Mouse (Mus musculus) stomach, embryonic 14.5 days (tissue): Measurements from ENCODE around the gene A530032D15Rik. TPM values are rescaled to one million over a fixed set of nuclear protein-coding genes. Genes with fewer than 3 reads are reported as not detected.
"Not testable (repeated sequence)": the region's sequence is repeated elsewhere in the genome, so short reads cannot be mapped to it uniquely, and the experiment has no call there.

Source experiments
- ATAC-seq: fragments of 200-750 bp; cut with Nextera tagmentation; 2 replicates; pipeline ENCODE4 v1.8.0; 2017; ENCODE audit warnings: low read depth, moderate TSS enrichment; ENCODE audit not compliant: insufficient number of reproducible peaks, insufficient read depth, low FRiP score
- H3K27ac ChIP-seq: fragments of 300-500 bp; sonication (generic); 2 replicates; pipeline ENCODE4 v1.5.1; 2014; ENCODE audit warnings: mild to moderate bottlenecking, low read length, moderate library complexity, mixed read lengths
- H3K27me3 ChIP-seq: fragments of 300-500 bp; sonication (generic); 2 replicates; pipeline ENCODE4 v1.6.1; 2014; ENCODE audit warnings: low read length, control low read depth, mixed read lengths; ENCODE audit not compliant: control insufficient read depth, insufficient read depth
- H3K36me3 ChIP-seq: fragments of 300-500 bp; sonication (generic); 2 replicates; pipeline ENCODE4 v1.6.1; 2014; ENCODE audit warnings: mild to moderate bottlenecking, control low read depth, low read length, moderate library complexity, mixed read lengths; ENCODE audit not compliant: control insufficient read depth, insufficient read depth
- H3K4me1 ChIP-seq: fragments of 300-500 bp; sonication (generic); 2 replicates; pipeline ENCODE4 v1.6.1; 2014; ENCODE audit warnings: low read length, control low read depth, mixed read lengths; ENCODE audit not compliant: control insufficient read depth, insufficient read depth
- H3K4me2 ChIP-seq: fragments of 300-500 bp; sonication (generic); replicated peaks from 2 replicates; pipeline ENCODE4 v1.6.1; 2014; ENCODE audit warnings: low read depth, low read length, control low read depth
- H3K4me3 ChIP-seq: fragments of 300-500 bp; sonication (generic); 2 replicates; pipeline ENCODE4 v1.5.1; 2014; ENCODE audit warnings: low read depth, low read length, control low read depth
- H3K9ac ChIP-seq: fragments of 300-500 bp; sonication (generic); replicated peaks from 2 replicates; pipeline ENCODE4 v1.6.1; 2014; ENCODE audit warnings: low read depth, mild to moderate bottlenecking, control low read depth, low read length, moderate library complexity, mixed read lengths
- H3K9me3 ChIP-seq: fragments of 300-500 bp; sonication (generic); 2 replicates; pipeline ENCODE4 v1.6.1; 2016; ENCODE audit warnings: low read depth, low read length, control low read depth; ENCODE audit not compliant: control insufficient read depth
- WGBS: fragments of 180-500 bp; shearing (Covaris S2); extraction: QIAGEN DNeasy Blood & Tissue Kit; methylation state at CpG from one replicate; pipeline ENCODE4 v1.1.7; 2014; 5-methylcytosine and 5-hydroxymethylcytosine counted together
- polyA plus RNA-seq: library from polyadenylated mRNA; unstranded; fragments of >200 nt; fragmentation: Nextera tagmentation; extraction: Ambion mirVana; gene quantifications from 2 replicates; pipeline ENCODE4 v1.2.1, GENCODE M21; 2014

A530032D15Rik gene
- polyA plus RNA-seq: not detected in 2 replicates

DNA sequence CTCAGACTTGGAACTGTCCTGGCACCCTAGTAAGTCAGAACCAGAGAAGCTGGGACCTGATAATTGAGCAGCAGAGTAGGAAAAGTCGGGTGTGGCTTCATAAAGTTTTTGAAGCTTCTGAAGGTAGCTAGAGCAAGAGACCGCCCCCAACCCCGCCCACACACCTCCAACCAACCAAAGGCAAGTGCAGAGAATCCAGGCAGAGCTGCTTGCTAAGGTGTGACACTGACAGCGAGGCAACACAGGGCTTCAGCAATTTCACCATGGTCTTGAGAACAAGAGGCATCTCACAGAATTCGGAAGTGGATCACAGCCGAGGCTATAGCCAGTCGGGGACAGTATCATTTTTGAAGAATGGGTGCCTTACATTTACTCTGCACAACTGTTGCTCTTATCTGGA, at the start of gene A530032D15Rik:
Gene A530032D15Rik, minus strand, starts transcription at position 101 of the 400 bp plus-strand sequence.
- H3K4me3 ChIP-seq, H3K9ac ChIP-seq, H3K4me2 ChIP-seq, H3K36me3 ChIP-seq, H3K27ac ChIP-seq, H3K4me1 ChIP-seq, H3K9me3 ChIP-seq, ATAC-seq, H3K27me3 ChIP-seq: not testable (repeated sequence)
- WGBS: no CpG with 5 or more reads among the region's 7 CpGs

DNA sequence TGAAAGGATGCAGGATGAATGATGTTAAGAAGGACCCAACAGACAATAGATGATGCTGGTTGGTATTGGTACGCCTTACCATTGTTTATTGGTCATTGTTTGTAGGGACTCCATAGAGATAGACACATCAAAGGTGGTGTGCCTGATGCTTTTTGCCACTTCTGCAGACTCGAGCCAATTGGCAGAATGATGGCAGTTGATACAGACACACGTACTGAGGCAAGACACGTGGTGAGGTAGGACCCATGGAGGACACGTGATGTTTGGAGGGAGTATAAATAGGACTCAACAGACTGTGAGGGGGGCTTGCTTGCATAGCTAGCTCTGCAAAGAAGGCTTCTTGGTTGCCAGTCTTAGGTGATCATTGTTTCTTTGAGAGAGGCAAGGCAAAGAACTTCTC, 45.5 kb upstream of the A530032D15Rik start:
- ATAC-seq, H3K4me2 ChIP-seq, H3K36me3 ChIP-seq, H3K4me1 ChIP-seq, H3K9me3 ChIP-seq, H3K9ac ChIP-seq, H3K27ac ChIP-seq, H3K4me3 ChIP-seq, H3K27me3 ChIP-seq: not testable (repeated sequence)
- 76% methylated on average over 4 of the region's 5 CpGs for WGBS

DNA sequence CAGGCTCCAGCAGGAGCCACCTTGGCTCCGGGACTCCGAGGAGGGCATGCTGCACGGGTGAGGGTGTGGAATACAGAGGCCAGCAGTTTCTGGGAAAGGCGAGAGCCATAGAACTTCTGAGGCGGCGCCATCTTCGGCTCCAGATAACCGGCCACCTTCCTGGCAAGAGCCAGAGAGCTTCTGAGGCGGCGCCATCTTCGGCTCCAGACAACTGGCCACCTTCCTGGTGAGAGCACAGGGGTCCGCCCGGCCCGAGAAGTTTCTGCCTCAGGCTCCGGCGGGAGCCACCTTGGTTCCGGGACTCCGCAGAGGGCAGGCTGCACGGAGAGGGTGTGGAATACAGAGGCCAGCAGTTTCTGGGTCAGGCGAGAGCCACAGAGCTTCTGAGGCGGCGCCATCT, 24.0 kb upstream of the A530032D15Rik start:
- H3K36me3 ChIP-seq, H3K4me1 ChIP-seq, H3K4me3 ChIP-seq, H3K27me3 ChIP-seq, H3K9me3 ChIP-seq, H3K27ac ChIP-seq, H3K9ac ChIP-seq, H3K4me2 ChIP-seq, ATAC-seq: not testable (repeated sequence)
- 88% methylated on average over 22 of the region's 22 CpGs for WGBS

DNA sequence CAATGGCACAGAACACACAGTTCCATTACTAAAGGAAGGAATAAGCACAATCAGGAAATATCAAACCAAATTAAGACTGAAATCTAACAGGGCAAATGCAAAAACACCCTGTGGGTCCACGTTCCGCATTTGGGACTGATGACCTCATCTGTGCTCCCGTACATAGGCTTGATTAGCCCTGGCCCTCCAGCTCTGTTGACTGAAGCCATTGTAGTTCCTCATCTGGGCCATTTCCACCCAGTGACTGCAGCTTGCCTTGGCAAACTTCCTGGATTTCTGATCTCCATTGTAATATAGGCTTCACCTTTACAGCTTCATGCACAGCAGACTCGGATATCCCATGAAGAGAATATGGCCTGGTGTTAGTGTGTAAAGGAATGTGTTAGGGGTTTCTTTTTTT, 12.2 kb upstream of the A530032D15Rik start:
- not testable (repeated sequence) for H3K9ac ChIP-seq, H3K4me3 ChIP-seq, ATAC-seq, H3K27ac ChIP-seq, H3K4me1 ChIP-seq, H3K9me3 ChIP-seq, H3K27me3 ChIP-seq, H3K36me3 ChIP-seq, H3K4me2 ChIP-seq
- WGBS: 88% methylated on average over 4 of the region's 4 CpGs

DNA sequence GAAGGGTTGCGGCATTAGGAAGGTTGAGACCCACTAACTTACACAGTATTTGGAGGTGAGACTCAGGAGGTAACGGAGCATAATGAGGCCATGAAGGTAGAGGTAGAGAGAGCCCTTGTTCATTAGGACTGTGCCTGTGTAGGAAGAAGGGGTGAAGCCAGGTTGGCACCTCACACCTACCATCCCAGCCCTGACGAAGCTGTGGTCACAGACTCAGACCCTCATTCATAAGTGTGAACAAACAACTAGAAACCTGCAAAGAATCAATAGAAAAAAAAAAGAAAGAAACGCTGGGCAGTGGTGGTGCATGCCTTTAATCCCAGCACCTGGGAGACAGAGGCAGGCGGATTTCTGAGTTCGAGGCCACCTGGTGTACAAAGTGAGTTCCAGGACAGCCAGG, 8.7 kb upstream of the A530032D15Rik start:
- H3K4me1 ChIP-seq, H3K9me3 ChIP-seq, H3K27ac ChIP-seq, H3K4me2 ChIP-seq, ATAC-seq, H3K4me3 ChIP-seq, H3K9ac ChIP-seq, H3K27me3 ChIP-seq, H3K36me3 ChIP-seq: not testable (repeated sequence)
- 71% methylated on average over 5 of the region's 6 CpGs for WGBS

DNA sequence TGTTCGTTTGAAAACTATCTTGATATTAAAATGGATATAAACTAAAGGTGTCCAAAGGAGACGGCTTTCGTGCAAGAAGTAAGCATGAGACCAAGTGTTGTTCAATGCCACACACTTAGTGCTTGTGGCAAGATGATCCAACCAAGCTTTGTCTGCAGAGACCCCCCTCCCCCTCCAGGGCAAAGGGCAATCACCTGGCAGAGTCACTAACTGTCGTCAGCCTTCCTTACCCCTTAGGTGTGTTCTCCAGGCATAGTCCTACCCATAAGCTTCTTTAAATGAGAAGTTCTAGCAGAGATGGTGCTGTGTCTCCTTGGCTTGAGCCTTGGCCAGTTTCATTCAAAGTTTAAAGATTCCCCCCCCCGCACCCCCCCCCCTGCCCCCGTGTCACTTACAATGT, 7.9 kb upstream of the A530032D15Rik start:
- H3K4me3 ChIP-seq, H3K9ac ChIP-seq, H3K9me3 ChIP-seq, H3K4me2 ChIP-seq, H3K4me1 ChIP-seq, H3K36me3 ChIP-seq, ATAC-seq, H3K27ac ChIP-seq, H3K27me3 ChIP-seq: not testable (repeated sequence)
- 52% methylated on average over 4 of the region's 6 CpGs for WGBS

DNA sequence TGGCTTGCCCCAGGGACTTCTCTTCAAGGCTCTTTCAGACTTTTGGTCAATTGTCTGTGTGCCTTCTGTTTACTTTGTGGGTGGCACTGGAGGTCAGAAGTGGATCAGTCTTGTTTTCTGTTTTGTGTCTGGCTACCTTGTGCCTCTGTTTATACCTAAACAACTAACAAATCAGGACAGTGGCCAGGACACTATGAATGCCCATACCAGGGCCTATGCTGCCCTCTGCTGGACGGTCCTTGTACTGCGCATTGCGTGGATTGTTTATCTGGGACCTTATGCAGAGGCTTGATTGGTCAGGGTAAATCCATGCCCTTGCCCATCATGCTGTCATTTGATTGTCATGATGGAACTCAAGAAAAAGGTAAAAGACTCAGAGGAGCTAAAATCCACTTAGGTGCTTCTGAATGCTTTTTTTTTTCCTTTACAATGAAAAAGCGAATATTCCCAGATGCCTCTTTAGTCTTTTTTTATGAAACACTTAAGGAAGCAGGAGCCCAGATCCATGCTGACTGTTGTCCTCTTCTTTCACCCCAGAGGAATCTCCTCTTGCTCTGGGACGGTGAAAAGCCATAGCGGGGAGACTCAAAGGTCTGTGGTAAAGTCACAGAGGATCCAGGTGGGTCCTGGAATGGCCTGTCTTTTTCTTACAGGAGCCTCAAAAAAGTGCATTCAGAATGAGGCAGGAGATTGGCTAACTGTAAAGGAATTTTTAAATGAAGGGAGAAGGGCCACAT, 5.2 kb upstream of the A530032D15Rik start:
- not testable (repeated sequence) for H3K4me3 ChIP-seq, H3K27ac ChIP-seq, H3K9ac ChIP-seq, H3K9me3 ChIP-seq, H3K4me2 ChIP-seq, ATAC-seq, H3K4me1 ChIP-seq, H3K36me3 ChIP-seq, H3K27me3 ChIP-seq
- WGBS: 52% methylated on average over 6 of the region's 6 CpGs

DNA sequence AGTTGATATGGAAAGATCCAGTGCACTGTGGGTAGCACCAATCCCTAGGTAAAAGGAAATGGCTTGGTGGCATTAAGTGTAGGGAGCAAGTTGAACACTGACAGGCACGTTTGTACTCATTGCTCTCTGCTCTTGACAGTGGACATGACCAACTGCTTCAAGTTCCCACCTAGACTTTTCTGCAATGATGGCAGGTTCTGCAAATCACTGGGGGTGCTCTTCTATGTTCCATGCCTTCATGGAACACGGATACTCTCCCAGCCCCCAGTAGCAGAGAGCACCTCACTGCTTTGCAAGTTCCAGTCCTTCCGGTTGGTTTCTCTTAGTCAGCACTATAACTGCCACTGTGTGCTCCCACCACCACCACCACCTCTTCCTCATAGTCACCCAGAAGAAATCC, 4.4 kb upstream of the A530032D15Rik start:
- not testable (repeated sequence) for H3K4me2 ChIP-seq, H3K4me3 ChIP-seq, H3K9me3 ChIP-seq, H3K27ac ChIP-seq, H3K4me1 ChIP-seq, H3K27me3 ChIP-seq, H3K36me3 ChIP-seq, H3K9ac ChIP-seq
- 82% methylated on average over 3 of the region's 3 CpGs for WGBS
- 0 out of 2 replicates have a peak, but pooled peaks have one; percentile 58 for ATAC-seq

DNA sequence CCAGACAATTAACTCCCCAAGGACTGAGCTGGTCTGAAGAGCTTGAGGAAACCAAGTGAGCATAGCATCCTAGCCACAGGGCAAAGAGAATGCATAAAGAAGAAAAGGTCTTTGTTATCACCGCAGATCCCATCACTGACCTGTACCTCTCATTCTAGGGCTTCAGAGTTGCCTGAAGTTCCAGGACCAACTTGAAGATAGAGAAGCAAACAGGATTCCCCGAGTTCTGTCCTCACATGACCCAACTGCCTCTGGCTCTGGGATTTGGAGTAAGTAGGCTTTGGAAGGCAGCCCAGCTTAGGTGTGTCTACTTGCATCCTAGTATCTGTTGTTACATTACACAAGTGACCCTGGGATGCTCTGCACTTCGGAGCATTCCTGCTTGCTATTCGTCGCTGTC, 3.2 kb upstream of the A530032D15Rik start:
- not testable (repeated sequence) for H3K9ac ChIP-seq, H3K4me1 ChIP-seq, H3K4me3 ChIP-seq, H3K27me3 ChIP-seq, ATAC-seq, H3K36me3 ChIP-seq, H3K27ac ChIP-seq, H3K4me2 ChIP-seq, H3K9me3 ChIP-seq
- WGBS: 66% methylated on average over 2 of the region's 5 CpGs
